Mouse (Mus musculus): ENCODE data around the gene Cbx8.

Cbx8 gene

GRCm38 (mm10) chr11:118997182-118997581 lies 43.6 kb downstream of the Cbx8 start:
- in situ Hi-C loops (cut with MseI, MboI), result loop anchor here in 1 of 2 experiments (5.0 kb wide), 1 partner anchor 35 kb away; no protein-coding TSS in a partner anchor

GRCm38 (mm10) chr11:118995448-118995847 lies 45.3 kb downstream of the Cbx8 start:
- in situ Hi-C loops (cut with MseI, MboI), result loop anchor here in 1 of 2 experiments (5.0 kb wide), 1 partner anchor 37 kb away; no protein-coding TSS in a partner anchor

- in situ Hi-C loops (cut with MseI, MboI), result no loop called here
Observed at GRCm38 (mm10) chr11:118992781-118993180, 48.0 kb downstream of the Cbx8 start.

- in situ Hi-C loops (cut with MseI, MboI), result no loop called here
Observed at GRCm38 (mm10) chr11:118987999-118988398, 52.8 kb downstream of the Cbx8 start, which contains the start of gene Enpp7. TSS of gene Enpp7 (plus strand) at chr11:118988188.
